Mouse (Mus musculus) MEL (cell line): ENCODE data around the gene 1700029J07Rik.

Experiments used
- CTCF ChIP-seq, 3 experiments: IDR thresholded peaks in 2 of 3; conservative IDR thresholded peaks in 1 of 3; 2 replicates each; pipeline ENCODE4 v1.5.1; 2011 to 2012; ENCODE audit warnings: low read length in 3 of 3, low read depth in 2 of 3, mild to moderate bottlenecking in 2 of 3, improper control_type of control experiment in 1 of 3, inconsistent platforms in 1 of 3, mixed read lengths in 1 of 3, moderate library complexity in 1 of 3; ENCODE audit not compliant: control insufficient read depth in 1 of 3, insufficient read depth in 1 of 3, poor library complexity in 1 of 3, severe bottlenecking in 1 of 3
- E2F4 ChIP-seq: IDR thresholded peaks from 2 replicates; pipeline ENCODE4 v1.6.1; 2011; ENCODE audit warnings: low read depth, low read length, improper control_type of control experiment, borderline replicate concordance
- EP300 ChIP-seq, 2 experiments: IDR thresholded peaks; 2 replicates each; pipeline ENCODE4 v1.6.1; 2011; ENCODE audit warnings: improper control_type of control experiment in 2 of 2, low read length in 2 of 2, low read depth in 1 of 2, mild to moderate bottlenecking in 1 of 2
- JUND ChIP-seq: IDR thresholded peaks from 2 replicates; pipeline ENCODE4 v1.6.1; 2011; ENCODE audit warnings: low read depth, mild to moderate bottlenecking, improper control_type of control experiment, low read length
- MEF2A ChIP-seq: IDR thresholded peaks from 2 replicates; pipeline ENCODE4 v1.6.1; 2014; ENCODE audit warnings: low read depth, mild to moderate bottlenecking, inconsistent platforms, low read length, improper control_type of control experiment; ENCODE audit not compliant: poor library complexity, insufficient replicate concordance, severe bottlenecking; ENCODE audit errors: extremely low read depth
- MYB ChIP-seq: IDR thresholded peaks from 2 replicates; pipeline ENCODE4 v1.6.1; 2011; ENCODE audit warnings: mild to moderate bottlenecking, low read depth, low read length, improper control_type of control experiment
- POLR2A ChIP-seq, 2 experiments: IDR thresholded peaks; 2 replicates each; pipeline ENCODE4 v1.6.1; 2011 to 2012; ENCODE audit warnings: low read length in 2 of 2, mild to moderate bottlenecking in 2 of 2, control low read depth in 1 of 2, improper control_type of control experiment in 1 of 2, low read depth in 1 of 2, moderate library complexity in 1 of 2; ENCODE audit not compliant: control insufficient read depth in 1 of 2, insufficient read depth in 1 of 2, poor library complexity in 1 of 2
- RAD21 ChIP-seq: IDR thresholded peaks from 2 replicates; pipeline ENCODE4 v1.6.1; 2011; ENCODE audit warnings: mild to moderate bottlenecking, low read depth, low read length, improper control_type of control experiment
- TAL1 ChIP-seq: IDR thresholded peaks from 2 replicates; pipeline ENCODE4 v1.6.1; 2012; ENCODE audit warnings: mild to moderate bottlenecking, inconsistent platforms, low read length, moderate library complexity, mixed read lengths
- TCF12 ChIP-seq: IDR thresholded peaks from 2 replicates; pipeline ENCODE4 v1.6.1; 2014; ENCODE audit warnings: low read depth, mild to moderate bottlenecking, inconsistent platforms, low read length, improper control_type of control experiment, moderate library complexity
- UBTF ChIP-seq: IDR thresholded peaks from 2 replicates; pipeline ENCODE4 v1.6.1; 2012; ENCODE audit warnings: low read depth, mild to moderate bottlenecking, inconsistent platforms, low read length, improper control_type of control experiment, moderate library complexity, borderline replicate concordance; ENCODE audit not compliant: insufficient read depth
- USF1 ChIP-seq: IDR thresholded peaks from 2 replicates; pipeline ENCODE4 v1.6.1; 2014; ENCODE audit warnings: low read depth, mild to moderate bottlenecking, inconsistent platforms, low read length, improper control_type of control experiment, moderate library complexity
- ZNF384 ChIP-seq: IDR thresholded peaks from 2 replicates; pipeline ENCODE4 v1.6.1; 2012; ENCODE audit warnings: low read depth, mild to moderate bottlenecking, inconsistent platforms, low read length, improper control_type of control experiment

DNA sequence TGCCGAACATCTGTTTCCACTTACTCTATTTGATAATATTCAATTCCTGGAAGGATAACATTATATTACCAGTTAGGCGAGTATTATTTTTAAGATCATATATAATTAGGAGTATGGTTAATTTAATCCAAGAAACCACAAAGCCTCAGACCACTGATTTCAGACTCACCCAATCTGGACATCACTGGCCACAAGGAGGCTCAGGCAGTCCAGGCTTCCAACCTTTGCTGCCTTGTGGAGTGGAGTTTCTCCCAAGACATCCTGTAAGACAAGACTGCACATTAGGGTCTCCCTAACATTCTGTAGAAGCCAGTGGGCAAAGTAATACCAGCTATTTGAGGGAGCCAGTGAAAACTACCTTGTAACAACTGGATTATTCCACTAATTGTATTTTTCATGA lies 23.2 kb upstream of the 1700029J07Rik start:
- TF ChIP-seq E2F4 (no peak), USF1 (no peak), POLR2A (IDR thresholded peaks at IDR 0.05; ENCODE audit: control insufficient read depth in 1 of 2, insufficient read depth in 1 of 2, low read depth in 1 of 2, low read length in 2 of 2, poor library complexity in 1 of 2) (no peak), CTCF (IDR thresholded peaks at IDR 0.05 in 2 of 3, conservative IDR thresholded peaks at IDR 0.05 in 1 of 3; ENCODE audit: control insufficient read depth in 1 of 3, insufficient read depth in 1 of 3, low read depth in 2 of 3, low read length in 3 of 3, poor library complexity in 1 of 3, severe bottlenecking in 1 of 3) (no peak), TCF12 (no peak), JUND (no peak), MYB (no peak), EP300 (IDR thresholded peaks at IDR 0.05; ENCODE audit: low read depth in 1 of 2, low read length in 2 of 2) (no peak), ZNF384 (no peak), UBTF (no peak), TAL1 (no peak), RAD21 (no peak), MEF2A (no peak)
